Mouse (Mus musculus) lung, adult 2 months (tissue): ENCODE measurements around the gene Acsm3.

ENCODE experiments used
- CTCF ChIP-seq: fragments of 200-500 bp; IDR thresholded peaks from 2 replicates; pipeline ENCODE4 v1.5.1; 2011; ENCODE audit warnings: mild to moderate bottlenecking, low read length, control low read depth; ENCODE audit not compliant: insufficient read depth
- POLR2A ChIP-seq: fragments of 200-500 bp; IDR thresholded peaks from 2 replicates; pipeline ENCODE4 v1.6.1; 2011; ENCODE audit warnings: low read depth, mild to moderate bottlenecking, control low read depth, low read length, borderline replicate concordance; ENCODE audit errors: extremely low read depth

DNA sequence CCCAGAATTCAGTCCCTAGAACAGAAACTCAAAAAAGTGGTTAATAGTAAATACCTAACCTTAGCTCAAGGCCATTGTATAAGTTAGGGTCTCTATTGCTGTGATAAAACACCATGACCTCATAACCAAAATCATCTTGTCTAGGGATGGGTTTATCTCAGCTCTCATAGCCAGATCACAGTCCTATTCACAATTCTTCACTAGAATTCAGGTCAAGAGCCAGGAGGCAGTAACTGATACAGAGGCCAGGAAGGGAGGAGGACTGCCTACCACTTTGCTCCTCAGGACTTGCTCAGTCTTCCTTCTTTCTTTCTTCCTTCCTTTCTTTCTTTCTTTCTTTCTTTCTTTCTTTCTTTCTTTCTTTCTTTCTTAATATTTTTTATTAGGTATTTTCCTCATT is 34.6 kb downstream of the Acsm3 start:
- TF ChIP-seq POLR2A (no peak), CTCF (no peak)
